Mouse (Mus musculus): Measurements from ENCODE around the gene Olfr12.

Gene Olfr12

DNA sequence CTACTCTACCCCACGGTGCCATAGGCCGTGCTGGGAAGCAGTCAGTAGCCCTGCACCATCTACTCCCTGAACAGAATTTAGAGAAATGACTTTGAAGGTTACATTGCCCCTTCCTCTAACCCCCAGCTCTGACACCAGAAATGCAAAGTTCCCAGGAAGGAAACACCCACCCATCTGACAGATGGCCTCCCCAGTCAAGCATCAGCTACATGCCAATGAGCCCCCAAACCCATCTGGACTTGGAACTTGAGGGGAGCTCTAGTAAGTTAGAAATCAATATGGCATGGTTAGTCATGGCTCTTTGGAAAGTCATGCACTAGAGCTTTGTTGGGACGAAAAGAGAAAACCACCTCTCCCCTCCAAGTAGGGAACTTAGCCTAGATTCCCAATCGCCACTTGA lies 21.1 kb downstream of the Olfr12 start:
- no peak for DNase-seq (ENCODE audit: extremely low read depth, insufficient read length, low spot score)

DNA sequence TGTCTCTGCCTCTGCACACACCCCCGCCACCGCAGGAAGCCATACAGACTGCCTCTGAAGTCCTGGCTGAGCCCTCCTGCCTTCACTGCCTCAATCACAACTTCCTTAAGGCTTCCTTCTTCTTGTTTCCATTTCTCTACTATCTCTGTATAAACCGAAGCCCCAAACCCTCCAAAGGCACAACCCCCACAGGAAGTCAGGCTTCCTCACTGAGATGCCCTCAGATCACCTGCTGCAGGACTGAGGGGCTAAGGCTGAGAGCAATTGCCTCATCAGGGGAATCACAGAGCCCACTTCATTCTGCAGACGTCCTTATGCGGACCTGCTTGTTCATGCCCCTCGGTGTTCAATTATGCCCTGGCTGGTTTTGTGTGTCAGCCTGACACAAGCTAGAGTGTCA lies 22.8 kb downstream of the Olfr12 start:
- DNase-seq (ENCODE audit: extremely low read depth, insufficient read length, low spot score) = no peak

DNA sequence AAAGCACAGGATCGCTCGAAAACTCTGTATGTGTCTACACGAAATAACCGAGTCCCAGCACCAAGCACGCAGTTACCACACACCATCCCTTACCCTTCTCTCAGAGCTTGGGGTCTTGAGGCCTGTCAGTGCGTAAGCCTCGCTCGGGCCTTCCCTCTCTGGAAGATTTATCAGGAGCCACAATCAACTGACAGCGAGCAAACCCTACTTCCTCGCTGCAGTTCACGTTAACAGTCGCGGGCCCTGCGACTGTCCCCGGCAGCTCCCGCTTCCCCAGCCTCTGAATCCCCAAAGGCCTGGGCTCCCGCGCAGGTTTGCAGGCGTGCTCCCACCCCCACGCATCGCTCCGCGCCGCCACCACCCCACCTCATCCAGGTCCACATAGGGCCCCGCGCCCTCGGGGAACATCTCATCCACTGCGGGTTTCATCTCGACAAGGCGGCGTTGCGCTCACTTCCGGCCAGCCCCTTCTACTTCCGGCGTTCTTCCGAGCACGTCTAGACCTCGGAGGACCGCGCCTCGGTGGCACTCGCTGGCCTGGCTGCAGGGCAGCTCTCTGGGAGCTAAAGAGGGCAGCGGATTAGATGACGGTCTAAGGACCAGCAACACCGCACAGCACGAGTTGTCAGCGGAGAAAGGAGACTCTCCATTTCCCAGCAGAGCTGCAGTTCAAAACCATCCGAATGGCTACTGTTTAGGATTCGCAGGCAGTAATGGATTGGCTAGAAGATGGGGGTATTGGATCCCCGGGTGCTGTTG lies 24.1 kb downstream of the Olfr12 start, which contains the start of gene Cops9:
Gene Cops9, minus strand, starts transcription at position 472 of the 759 bp plus-strand sequence.
- DNase-seq (ENCODE audit: extremely low read depth, insufficient read length, low spot score) = peak; percentile 90

DNA sequence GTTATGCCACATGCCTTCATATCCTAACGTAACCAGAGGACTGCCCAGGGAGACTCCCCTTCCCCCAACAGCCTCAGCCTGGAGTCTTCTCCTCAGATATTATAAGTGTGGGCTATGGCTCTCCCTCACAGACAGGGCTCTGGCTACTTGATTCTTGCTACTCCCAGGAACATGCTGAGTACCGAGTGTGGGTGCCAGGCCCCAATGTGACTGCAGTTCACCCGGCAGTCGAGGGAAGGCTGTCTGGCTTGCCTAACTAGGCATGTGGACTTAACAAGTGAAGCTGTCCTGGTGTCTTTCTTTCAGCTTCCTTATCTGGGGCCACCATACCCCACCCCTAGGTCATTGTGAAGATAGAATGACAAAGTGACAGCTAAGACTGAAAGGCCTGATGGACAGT lies 26.1 kb downstream of the Olfr12 start:
- DNase-seq (ENCODE audit: extremely low read depth, insufficient read length, low spot score) = no peak

DNA sequence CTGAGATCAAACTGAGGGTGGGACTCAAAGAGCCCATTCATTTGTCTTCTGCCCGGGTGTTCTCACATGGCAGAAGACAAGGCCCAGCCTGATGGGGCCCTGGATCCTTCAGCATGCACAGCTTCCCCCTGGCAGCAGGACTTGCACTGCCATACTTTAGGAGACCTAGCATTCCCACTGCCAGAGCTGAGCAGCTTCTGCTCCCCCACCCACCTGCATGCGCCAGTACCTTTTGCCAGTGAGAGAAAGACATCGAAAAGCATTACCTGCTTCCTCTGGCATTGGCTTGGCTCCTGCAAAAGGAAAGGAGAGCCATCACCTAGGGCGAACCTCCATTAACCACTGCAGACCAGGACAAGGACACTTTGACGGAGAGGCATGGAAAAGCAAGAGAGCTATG lies 27.3 kb downstream of the Olfr12 start:
- no peak for DNase-seq (ENCODE audit: extremely low read depth, insufficient read length, low spot score)

DNA sequence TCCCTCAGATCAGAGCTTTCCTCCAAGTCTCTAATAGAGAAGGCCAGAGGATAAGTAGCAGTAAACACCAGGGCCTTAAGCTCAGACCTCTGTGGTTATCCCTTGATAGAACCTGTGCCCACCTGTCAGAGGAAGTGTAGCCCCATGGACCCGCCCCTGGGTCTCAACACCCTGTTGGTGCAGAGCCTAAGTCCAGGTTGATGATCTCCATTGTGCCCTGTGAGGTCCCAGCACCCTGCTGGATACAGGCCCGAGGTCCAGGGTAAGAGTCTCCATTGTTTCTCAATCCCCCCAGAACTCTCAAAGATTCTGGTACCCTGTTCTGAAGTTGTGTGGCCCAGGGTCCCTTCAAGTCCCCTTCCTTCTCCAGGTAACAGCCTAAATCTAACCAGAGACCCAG lies 28.5 kb downstream of the Olfr12 start:
- no peak for DNase-seq (ENCODE audit: extremely low read depth, insufficient read length, low spot score)

DNA sequence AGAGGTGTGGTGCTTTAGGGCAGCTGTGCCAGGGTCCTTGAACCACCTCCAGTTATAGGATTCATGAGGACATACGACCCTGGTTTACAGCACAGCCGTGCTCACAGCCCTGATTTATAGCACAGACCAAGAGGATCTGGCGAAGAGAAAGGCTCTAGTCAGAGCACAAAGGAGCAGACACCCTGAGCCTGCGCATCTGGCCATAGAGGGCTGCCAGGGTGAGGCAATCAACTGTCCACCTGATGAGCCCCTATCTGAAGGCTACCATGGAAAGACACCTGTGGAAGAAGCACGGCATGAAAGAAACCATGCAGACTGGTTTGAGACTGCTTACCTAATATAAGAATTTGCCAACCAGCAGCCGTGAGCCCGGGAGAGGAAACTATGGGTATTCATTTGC lies 29.0 kb downstream of the Olfr12 start:
- no peak for DNase-seq (ENCODE audit: extremely low read depth, insufficient read length, low spot score)

DNA sequence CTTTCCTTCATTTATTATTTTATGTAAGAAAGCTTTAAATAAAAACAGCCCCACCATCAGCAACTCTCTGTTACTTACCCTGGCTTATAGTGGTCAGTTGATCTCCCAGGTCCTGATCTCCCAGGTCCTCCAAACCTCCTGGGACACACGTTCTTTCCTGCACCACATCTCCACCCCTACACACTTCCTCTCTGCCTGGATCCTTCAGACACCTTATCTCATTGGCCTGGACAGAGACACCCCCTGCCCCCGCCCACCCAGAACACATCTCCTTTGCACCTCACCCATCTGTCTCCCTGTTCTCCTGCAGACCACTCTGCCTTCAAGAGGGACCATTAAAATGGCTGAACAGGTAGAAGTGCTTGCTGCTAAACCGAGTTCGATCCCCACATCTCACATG lies 29.4 kb downstream of the Olfr12 start:
- DNase-seq (ENCODE audit: extremely low read depth, insufficient read length, low spot score) = no peak

DNA sequence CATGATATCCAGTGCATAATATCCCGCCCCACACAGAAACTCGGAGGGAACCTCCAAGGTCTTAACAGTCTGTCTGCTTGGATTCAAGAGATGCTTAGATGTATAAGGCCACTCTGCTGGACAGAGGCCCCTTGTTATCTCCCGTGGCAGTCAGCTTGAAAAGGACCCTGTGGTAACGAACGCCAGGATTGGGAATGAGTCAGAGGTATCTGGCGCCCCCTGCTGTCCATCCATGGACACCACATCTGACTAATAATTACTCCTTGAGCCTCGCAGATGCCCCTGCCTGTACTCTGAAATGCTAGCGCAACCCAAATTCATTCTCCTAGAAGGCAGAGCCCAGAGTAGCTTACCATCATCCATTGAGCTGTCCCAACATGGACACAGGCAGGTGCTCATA lies 30.2 kb downstream of the Olfr12 start:
- peak; percentile 52 for DNase-seq (ENCODE audit: extremely low read depth, insufficient read length, low spot score)

DNA sequence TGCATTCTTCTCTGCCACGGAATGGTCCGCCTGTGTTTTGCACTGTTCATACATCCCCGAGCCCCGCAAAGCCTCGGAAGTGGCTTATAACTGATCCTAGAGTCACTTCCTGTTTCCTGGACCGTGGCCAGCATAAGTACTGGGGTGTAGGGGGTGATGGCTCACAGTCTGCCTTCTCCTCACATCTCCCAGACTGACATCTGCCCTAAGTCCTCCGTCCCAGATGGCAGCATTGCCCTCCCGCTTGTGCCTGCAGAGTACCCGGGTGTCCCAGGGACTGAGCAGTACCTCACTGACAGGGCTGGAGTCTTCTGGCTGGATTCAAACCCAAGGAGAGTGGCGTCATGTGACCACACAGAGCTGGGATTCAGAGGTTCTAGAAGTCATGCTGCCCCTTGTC lies 30.6 kb downstream of the Olfr12 start:
- peak; percentile 61 for DNase-seq (ENCODE audit: extremely low read depth, insufficient read length, low spot score)

DNA sequence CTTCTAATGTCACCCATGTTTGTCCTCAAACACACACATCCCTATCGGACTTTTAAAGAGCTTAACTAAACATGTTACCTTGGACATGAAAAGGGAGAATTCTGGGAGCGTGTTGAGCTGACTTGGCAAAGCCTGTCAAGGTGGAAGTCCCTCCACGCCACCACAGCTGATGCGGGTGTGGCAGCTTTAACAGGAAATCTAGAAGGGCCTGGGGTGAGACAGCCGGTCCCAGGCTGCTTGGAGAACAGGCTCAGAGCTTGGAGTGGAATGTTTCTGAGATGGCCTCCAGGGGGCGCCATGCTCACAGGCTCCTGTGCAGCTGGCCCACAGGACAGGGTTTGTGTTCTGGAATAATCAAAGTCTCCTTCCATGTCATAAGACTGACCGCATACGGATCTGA lies 31.1 kb downstream of the Olfr12 start, which contains the start of gene Otos:
Gene Otos, minus strand, starts transcription at position 169 of the 400 bp plus-strand sequence.
- DNase-seq (ENCODE audit: extremely low read depth, insufficient read length, low spot score) = peak; percentile 70

DNA sequence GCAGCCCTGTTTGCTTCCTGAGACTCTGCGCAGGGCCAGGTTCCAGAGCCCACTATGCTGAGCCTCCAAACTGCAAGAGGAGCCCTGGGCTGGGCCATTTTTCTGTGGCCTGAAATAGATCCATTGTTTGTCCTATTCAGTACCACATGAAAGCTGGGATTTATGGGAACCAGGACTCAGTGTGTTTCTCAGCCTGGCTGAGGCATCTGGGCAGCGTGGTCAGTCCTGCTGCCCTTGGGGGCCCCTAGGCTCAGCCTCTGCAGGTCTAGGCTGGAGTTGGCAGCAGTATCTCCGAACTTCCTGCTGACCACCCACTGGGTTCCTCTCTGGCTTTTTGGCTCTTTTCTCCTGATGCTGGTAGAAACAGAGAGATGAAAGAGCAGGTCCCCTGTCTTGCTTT lies 33.9 kb downstream of the Olfr12 start:
- DNase-seq (ENCODE audit: extremely low read depth, insufficient read length, low spot score) = no peak

DNA sequence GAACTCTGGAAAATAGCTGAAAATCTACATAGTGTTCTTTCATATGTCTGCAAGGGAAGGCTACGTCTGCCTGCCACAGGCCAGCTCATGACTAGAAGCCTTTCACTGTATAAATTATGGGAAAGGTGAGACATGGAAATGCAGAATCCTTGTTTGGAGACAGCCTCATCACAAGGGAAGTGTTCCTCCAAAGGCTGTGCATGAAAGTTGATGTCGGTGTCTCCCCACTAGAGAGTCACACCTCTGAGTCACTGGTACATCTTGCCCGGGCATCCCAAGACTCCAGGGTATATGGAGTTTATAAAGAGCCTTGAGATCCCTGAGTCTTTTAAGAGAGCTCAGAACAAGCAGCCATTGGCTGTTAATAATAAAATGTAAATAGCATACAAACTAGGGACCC lies 35.6 kb downstream of the Olfr12 start:
- DNase-seq (ENCODE audit: extremely low read depth, insufficient read length, low spot score) = no peak

DNA sequence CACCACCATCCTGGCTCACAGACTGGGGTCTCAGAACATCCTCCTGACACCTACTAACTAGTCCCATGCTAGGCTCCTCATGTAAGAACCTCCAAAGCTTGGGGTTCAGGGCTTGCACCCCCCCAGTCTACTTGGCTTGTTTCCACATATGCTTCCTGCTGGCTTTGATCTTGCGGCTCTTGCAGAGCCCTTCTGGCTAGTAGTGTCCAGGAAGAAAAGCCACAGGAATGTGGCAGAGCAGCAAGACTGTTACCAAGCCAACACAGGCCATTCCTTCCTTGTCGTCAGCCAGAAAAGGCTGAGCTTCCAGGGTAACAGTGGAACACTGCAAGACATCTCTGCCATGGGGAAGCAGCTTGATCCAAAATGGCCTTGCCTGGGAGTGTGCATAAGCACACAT lies 37.1 kb downstream of the Olfr12 start:
- DNase-seq (ENCODE audit: extremely low read depth, insufficient read length, low spot score) = peak; percentile 70

DNA sequence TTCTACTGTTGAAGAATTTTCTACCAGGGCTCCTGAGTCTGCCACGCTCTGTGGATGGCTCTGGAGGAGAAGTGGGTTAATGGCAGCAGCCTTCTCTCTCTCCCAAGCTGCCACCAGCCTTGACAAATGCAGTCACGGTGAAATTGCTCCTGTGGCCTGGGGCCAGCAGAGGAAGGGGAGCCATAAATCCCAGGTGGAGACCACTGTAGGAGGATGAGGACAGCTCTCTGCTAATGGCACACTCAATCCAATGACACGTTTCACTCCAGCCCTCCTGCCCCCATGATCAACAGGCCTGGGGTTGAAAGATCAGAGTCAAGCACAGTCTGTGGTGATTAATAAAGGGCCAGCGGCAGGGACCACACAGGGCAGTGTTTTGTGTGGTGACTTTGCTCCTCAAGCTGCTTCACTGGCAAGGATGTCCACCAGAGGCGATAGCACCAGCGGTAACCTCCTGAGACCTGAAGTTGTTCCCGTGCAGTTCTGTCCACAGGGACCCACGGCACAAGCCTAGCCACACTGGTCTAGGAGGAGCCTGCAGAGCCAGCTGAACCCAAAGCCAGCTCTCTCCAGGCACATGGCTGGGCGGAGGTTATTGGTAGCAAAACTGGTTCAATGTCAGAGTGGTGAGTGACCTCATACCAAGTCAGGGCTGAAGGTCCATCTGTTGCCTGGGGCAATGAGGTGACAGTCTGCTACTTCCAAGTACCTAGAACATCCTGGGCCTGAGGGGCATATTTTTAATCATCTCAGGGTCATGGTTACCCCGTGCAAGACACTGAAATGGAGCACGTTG lies 39.6 kb downstream of the Olfr12 start:
- DNase-seq (ENCODE audit: extremely low read depth, insufficient read length, low spot score) = no peak

DNA sequence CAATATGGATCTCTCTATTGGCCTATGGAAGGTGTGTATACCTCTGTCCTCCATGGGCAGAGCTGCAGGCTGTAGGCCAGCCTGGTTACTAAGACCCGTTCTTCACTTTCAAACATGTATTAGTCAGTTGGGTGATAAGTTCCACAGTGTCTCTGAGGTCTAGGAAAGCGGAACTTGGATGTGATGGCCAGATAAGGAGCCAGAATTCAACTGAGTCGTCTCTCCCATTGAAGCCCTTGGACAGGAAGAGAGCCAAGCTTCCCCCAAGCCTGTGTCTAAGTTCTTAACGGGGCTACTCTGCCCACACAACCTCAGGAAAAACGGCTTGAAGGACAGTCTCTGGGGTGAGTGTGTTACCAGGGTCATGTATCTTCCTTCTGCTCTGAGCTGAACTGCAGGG lies 41.8 kb downstream of the Olfr12 start:
- DNase-seq (ENCODE audit: extremely low read depth, insufficient read length, low spot score) = no peak

DNA sequence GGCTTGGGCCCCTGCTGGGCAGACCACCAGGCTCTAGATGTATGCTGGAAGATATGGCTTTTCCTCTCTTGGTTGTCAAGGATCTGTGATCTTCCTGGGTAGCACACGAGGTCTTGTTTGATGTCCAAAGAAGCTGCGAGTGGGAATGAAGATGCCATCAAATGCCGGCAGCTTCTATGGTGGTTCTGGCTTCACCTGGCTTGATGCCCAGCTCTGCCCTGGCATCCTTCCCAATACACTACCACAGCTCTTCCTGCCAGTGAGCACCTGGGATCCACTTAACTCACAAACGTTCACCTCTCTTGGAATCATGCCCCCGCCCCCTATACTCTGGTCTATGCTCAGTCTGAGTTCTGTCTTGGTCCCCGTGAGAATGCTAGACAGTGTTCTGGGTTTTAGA lies 49.5 kb downstream of the Olfr12 start:
- no peak for DNase-seq (ENCODE audit: extremely low read depth, insufficient read length, low spot score)

DNA sequence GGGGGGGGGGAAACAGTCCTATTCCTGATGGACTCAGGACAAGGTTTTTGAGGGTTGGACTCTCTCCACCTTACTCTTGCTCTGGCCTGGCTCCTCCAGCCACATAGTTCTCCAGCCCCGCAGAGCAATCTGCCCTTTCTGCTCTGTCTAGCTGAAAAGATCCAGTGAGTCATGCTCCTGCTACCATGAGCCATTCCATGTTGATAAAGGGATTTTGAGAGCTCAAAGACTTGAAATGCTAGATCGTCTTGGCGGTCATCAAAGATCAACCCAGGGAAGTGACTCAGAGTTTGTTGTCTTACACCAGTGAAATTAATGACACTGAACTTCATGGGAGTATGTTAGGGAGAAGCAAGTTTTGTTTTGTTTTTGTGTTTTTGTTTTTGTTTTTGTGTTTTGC lies 51.8 kb downstream of the Olfr12 start:
- DNase-seq (ENCODE audit: extremely low read depth, insufficient read length, low spot score) = no peak

DNA sequence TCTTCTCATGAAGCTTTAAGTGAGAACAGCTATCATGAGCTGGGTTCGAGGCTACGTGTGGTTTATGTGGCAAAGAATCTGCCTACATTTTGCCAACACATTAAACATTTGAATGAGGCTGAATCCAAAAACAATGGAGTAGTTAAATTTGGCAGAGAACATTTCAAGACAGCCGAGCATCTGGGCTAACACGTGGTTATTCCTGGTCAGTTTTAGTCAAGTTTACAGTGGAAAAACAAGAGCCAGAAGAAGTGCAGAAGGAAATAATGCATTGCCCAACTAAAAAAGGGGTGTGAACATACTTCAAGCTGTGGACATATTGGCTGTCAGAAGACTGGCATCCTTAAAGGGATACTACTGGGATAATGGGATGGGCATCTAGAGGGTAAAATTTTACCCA lies 53.7 kb downstream of the Olfr12 start:
- no peak for DNase-seq (ENCODE audit: extremely low read depth, insufficient read length, low spot score)
